Mouse (Mus musculus): ENCODE results near the gene Ccdc96. TPM values are rescaled to one million over a fixed set of nuclear protein-coding genes. Genes with fewer than 3 reads are reported as not detected.

The Ccdc96 gene
- polyA plus RNA-seq, 1 experiment from 2014 or later: 0.41 TPM

GRCm38 (mm10) chr5:36505235-36505634, 20.8 kb downstream of the Ccdc96 start:
- H3K4me2 ChIP-seq: no peak overlapping the region
- no peak overlapping the region for H3K9ac ChIP-seq (replicated peaks)
- WGBS: 92% methylated on average over 7 of the region's 7 CpGs
- H3K9me3 ChIP-seq: no peaks in the 10 kb centered on the region
- ATAC-seq (ENCODE audit: insufficient number of reproducible peaks, insufficient read depth, low FRiP score, low TSS enrichment, low read depth): no peak
- H3K27ac ChIP-seq: no peak overlapping the region
- H3K4me3 ChIP-seq (replicated peaks): no peak overlapping the region
- H3K4me1 ChIP-seq (replicated peaks): no peaks in the 10 kb centered on the region
- peaks cover 94% of the 10 kb centered on the region for H3K36me3 ChIP-seq
- no peaks in the 10 kb centered on the region for H3K27me3 ChIP-seq

- Histone ChIP-seq H3K36me3 (peaks cover 94% of the 10 kb centered on the region), H3K9me3 (no peaks in the 10 kb centered on the region), H3K4me2 (no peak overlapping the region), H3K27me3 (no peaks in the 10 kb centered on the region), H3K27ac (no peak overlapping the region), H3K4me1 (replicated peaks) (no peaks in the 10 kb centered on the region), H3K9ac (replicated peaks) (no peak overlapping the region), H3K4me3 (replicated peaks) (no peak overlapping the region)
- no peak for ATAC-seq (ENCODE audit: insufficient number of reproducible peaks, insufficient read depth, low FRiP score, low TSS enrichment, low read depth)
- WGBS: 79% methylated on average over 5 of the region's 5 CpGs
Observed at GRCm38 (mm10) chr5:36505643-36506042, 21.3 kb downstream of the Ccdc96 start.

- H3K4me2 ChIP-seq: no peak overlapping the region
- no peaks in the 10 kb centered on the region for H3K4me1 ChIP-seq (replicated peaks)
- WGBS: 93% methylated on average over 10 of the region's 10 CpGs
- no peaks in the 10 kb centered on the region for H3K9me3 ChIP-seq
- ATAC-seq (ENCODE audit: insufficient number of reproducible peaks, insufficient read depth, low FRiP score, low TSS enrichment, low read depth): no peak
- no peaks in the 10 kb centered on the region for H3K27me3 ChIP-seq
- peaks cover 95% of the 10 kb centered on the region for H3K36me3 ChIP-seq
- H3K4me3 ChIP-seq (replicated peaks): no peak overlapping the region
- no peak overlapping the region for H3K27ac ChIP-seq
- H3K9ac ChIP-seq (replicated peaks): no peak overlapping the region
Observed at GRCm38 (mm10) chr5:36508351-36508750, 24.0 kb downstream of the Ccdc96 start.

GRCm38 (mm10) chr5:36510956-36511355, 26.6 kb downstream of the Ccdc96 start:
- WGBS: 98% methylated on average over 2 of the region's 2 CpGs
- H3K9ac ChIP-seq (replicated peaks): no peak overlapping the region
- ATAC-seq (ENCODE audit: insufficient number of reproducible peaks, insufficient read depth, low FRiP score, low TSS enrichment, low read depth): no peak

GRCm38 (mm10) chr5:36515126-36515525, 30.7 kb downstream of the Ccdc96 start:
- H3K36me3 ChIP-seq: peaks cover 95% of the 10 kb centered on the region
- H3K9me3 ChIP-seq: no peaks in the 10 kb centered on the region

More at GRCm38 (mm10) chr5:36510956-36511355, 26.6 kb downstream of the Ccdc96 start:
- no peaks in the 10 kb centered on the region for H3K27me3 ChIP-seq
- H3K4me1 ChIP-seq (replicated peaks): no peaks in the 10 kb centered on the region
- no peak overlapping the region for H3K4me3 ChIP-seq (replicated peaks)
- H3K36me3 ChIP-seq: peaks cover 90% of the 10 kb centered on the region
- H3K27ac ChIP-seq: no peak overlapping the region
- H3K4me2 ChIP-seq: no peak overlapping the region
- no peaks in the 10 kb centered on the region for H3K9me3 ChIP-seq

GRCm38 (mm10) chr5:36515558-36515957, 31.2 kb downstream of the Ccdc96 start:
- H3K4me2 ChIP-seq: no peak overlapping the region
- peaks cover 95% of the 10 kb centered on the region for H3K36me3 ChIP-seq
- H3K27ac ChIP-seq: no peak overlapping the region
- no peaks in the 10 kb centered on the region for H3K27me3 ChIP-seq
- no peaks in the 10 kb centered on the region for H3K4me1 ChIP-seq (replicated peaks)
- 87% methylated on average over 5 of the region's 5 CpGs for WGBS
- no peak for ATAC-seq (ENCODE audit: insufficient number of reproducible peaks, insufficient read depth, low FRiP score, low TSS enrichment, low read depth)
- H3K4me3 ChIP-seq (replicated peaks): no peak overlapping the region
- no peaks in the 10 kb centered on the region for H3K9me3 ChIP-seq
- H3K9ac ChIP-seq (replicated peaks): no peak overlapping the region

More at GRCm38 (mm10) chr5:36515126-36515525, 30.7 kb downstream of the Ccdc96 start:
- Histone ChIP-seq H3K27ac (no peak overlapping the region), H3K9ac (replicated peaks) (no peak overlapping the region), H3K4me2 (no peak overlapping the region), H3K4me1 (replicated peaks) (no peaks in the 10 kb centered on the region), H3K27me3 (no peaks in the 10 kb centered on the region), H3K4me3 (replicated peaks) (no peak overlapping the region)
- ATAC-seq (ENCODE audit: insufficient number of reproducible peaks, insufficient read depth, low FRiP score, low TSS enrichment, low read depth): no peak
- 97% methylated on average over 1 of the region's 1 CpGs for WGBS

GRCm38 (mm10) chr5:36517596-36517995, 33.2 kb downstream of the Ccdc96 start:
- peaks cover 94% of the 10 kb centered on the region for H3K36me3 ChIP-seq

GRCm38 (mm10) chr5:36519751-36520150, 35.4 kb downstream of the Ccdc96 start:
- WGBS: 84% methylated on average over 3 of the region's 3 CpGs
- no peak for ATAC-seq (ENCODE audit: insufficient number of reproducible peaks, insufficient read depth, low FRiP score, low TSS enrichment, low read depth)

More at GRCm38 (mm10) chr5:36517596-36517995, 33.2 kb downstream of the Ccdc96 start:
- H3K9ac ChIP-seq (replicated peaks): no peak overlapping the region
- no peak overlapping the region for H3K4me2 ChIP-seq
- no peaks in the 10 kb centered on the region for H3K4me1 ChIP-seq (replicated peaks)
- no peak for ATAC-seq (ENCODE audit: insufficient number of reproducible peaks, insufficient read depth, low FRiP score, low TSS enrichment, low read depth)
- H3K27ac ChIP-seq: no peak overlapping the region
- 74% methylated on average over 3 of the region's 3 CpGs for WGBS
- H3K27me3 ChIP-seq: no peaks in the 10 kb centered on the region
- no peaks in the 10 kb centered on the region for H3K9me3 ChIP-seq
- H3K4me3 ChIP-seq (replicated peaks): no peak overlapping the region

GRCm38 (mm10) chr5:36522782-36523181, 38.4 kb downstream of the Ccdc96 start:
- Histone ChIP-seq H3K4me1 (replicated peaks) (no peaks in the 10 kb centered on the region), H3K27ac (no peak overlapping the region), H3K4me2 (no peak overlapping the region), H3K36me3 (peaks cover 69% of the 10 kb centered on the region), H3K27me3 (no peaks in the 10 kb centered on the region), H3K4me3 (replicated peaks) (no peak overlapping the region), H3K9me3 (no peaks in the 10 kb centered on the region), H3K9ac (replicated peaks) (no peak overlapping the region)
- ATAC-seq (ENCODE audit: insufficient number of reproducible peaks, insufficient read depth, low FRiP score, low TSS enrichment, low read depth): no peak
- WGBS: 85% methylated on average over 2 of the region's 2 CpGs

More at GRCm38 (mm10) chr5:36519751-36520150, 35.4 kb downstream of the Ccdc96 start:
- H3K27me3 ChIP-seq: no peaks in the 10 kb centered on the region
- no peak overlapping the region for H3K27ac ChIP-seq
- no peaks in the 10 kb centered on the region for H3K9me3 ChIP-seq
- no peak overlapping the region for H3K9ac ChIP-seq (replicated peaks)
- H3K4me1 ChIP-seq (replicated peaks): no peaks in the 10 kb centered on the region
- no peak overlapping the region for H3K4me3 ChIP-seq (replicated peaks)
- no peak overlapping the region for H3K4me2 ChIP-seq
- H3K36me3 ChIP-seq: peaks cover 95% of the 10 kb centered on the region

GRCm38 (mm10) chr5:36523219-36523703, 38.9 kb downstream of the Ccdc96 start:
- Histone ChIP-seq H3K27me3 (no peaks in the 10 kb centered on the region), H3K4me1 (replicated peaks) (no peaks in the 10 kb centered on the region), H3K4me3 (replicated peaks) (no peak overlapping the region), H3K9me3 (no peaks in the 10 kb centered on the region), H3K36me3 (peaks cover 64% of the 10 kb centered on the region), H3K4me2 (no peak overlapping the region), H3K9ac (replicated peaks) (no peak overlapping the region), H3K27ac (no peak overlapping the region)
- WGBS: 89% methylated on average over 5 of the region's 5 CpGs
- no peak for ATAC-seq (ENCODE audit: insufficient number of reproducible peaks, insufficient read depth, low FRiP score, low TSS enrichment, low read depth)

GRCm38 (mm10) chr5:36525216-36525615, 40.8 kb downstream of the Ccdc96 start:
- no peak for ATAC-seq (ENCODE audit: insufficient number of reproducible peaks, insufficient read depth, low FRiP score, low TSS enrichment, low read depth)
- Histone ChIP-seq H3K4me1 (replicated peaks) (peaks cover 15% of the 10 kb centered on the region), H3K9ac (replicated peaks) (no peak overlapping the region), H3K27me3 (no peaks in the 10 kb centered on the region), H3K9me3 (no peaks in the 10 kb centered on the region), H3K4me3 (replicated peaks) (no peak overlapping the region), H3K27ac (no peak overlapping the region), H3K36me3 (peaks cover 45% of the 10 kb centered on the region), H3K4me2 (no peak overlapping the region)
- WGBS: 74% methylated on average over 2 of the region's 2 CpGs

- no peak overlapping the region for H3K27ac ChIP-seq
- no peak overlapping the region for H3K4me2 ChIP-seq
- H3K9me3 ChIP-seq: no peaks in the 10 kb centered on the region
- 83% methylated on average over 5 of the region's 5 CpGs for WGBS
- H3K9ac ChIP-seq (replicated peaks): no peak overlapping the region
- no peaks in the 10 kb centered on the region for H3K27me3 ChIP-seq
- H3K4me1 ChIP-seq (replicated peaks): peaks cover 15% of the 10 kb centered on the region
- peaks cover 35% of the 10 kb centered on the region for H3K36me3 ChIP-seq
- ATAC-seq (ENCODE audit: insufficient number of reproducible peaks, insufficient read depth, low FRiP score, low TSS enrichment, low read depth): no peak
- no peak overlapping the region for H3K4me3 ChIP-seq (replicated peaks)
Observed at GRCm38 (mm10) chr5:36526274-36526673, 41.9 kb downstream of the Ccdc96 start.
